Mouse (Mus musculus) 416B (cell line): ENCODE data around the gene Olfr639.
"Not testable (repeated sequence)": the region's sequence is repeated elsewhere in the genome, so short reads cannot be mapped to it uniquely, and the experiment has no call there.

Source experiments
- DNase-seq: peaks from one replicate; pipeline ENCODE4 v3.0.0; 2011; ENCODE audit warnings: low read depth

The Olfr639 gene

GRCm38 (mm10) chr7:104017203-104017602 is at the start of gene Olfr639:
Olfr639 (minus strand) TSS chr7:104017303.
- DNase-seq: no peak

- DNase-seq: no peak
These were observed 44.2 kb upstream of the Olfr639 start, which contains the start of gene 4930516K23Rik for GRCm38 (mm10) chr7:104061345-104061744. 4930516K23Rik (minus strand) TSS chr7:104061445.

- peak; percentile 23 for DNase-seq
These were observed 42.1 kb upstream of the Olfr639 start for GRCm38 (mm10) chr7:104059215-104059614.

GRCm38 (mm10) chr7:104052566-104052965 is 35.5 kb upstream of the Olfr639 start, which contains the start of gene Olfr642:
Olfr642 (minus strand) TSS chr7:104052666.
- no peak for DNase-seq

GRCm38 (mm10) chr7:104050745-104051144 is 33.6 kb upstream of the Olfr639 start:
- peak; percentile 52 for DNase-seq

GRCm38 (mm10) chr7:104035145-104035544 is 18.0 kb upstream of the Olfr639 start, which contains the start of gene Olfr641:
Olfr641 (plus strand) TSS chr7:104035445.
- no peak for DNase-seq

GRCm38 (mm10) chr7:104026978-104027377 is 9.9 kb upstream of the Olfr639 start:
- no peak for DNase-seq

- no peak for DNase-seq
These were observed 8.4 kb upstream of the Olfr639 start, which contains the start of gene Olfr640 for GRCm38 (mm10) chr7:104025473-104025872. Olfr640 (minus strand) TSS chr7:104025573.

GRCm38 (mm10) chr7:104021651-104022050 is 4.5 kb upstream of the Olfr639 start:
- no peak for DNase-seq

GRCm38 (mm10) chr7:104018953-104019352 is 1.9 kb upstream of the Olfr639 start:
- DNase-seq: no peak

GRCm38 (mm10) chr7:103999124-103999523 is 18.0 kb downstream of the Olfr639 start:
- DNase-seq: peak; percentile 10

GRCm38 (mm10) chr7:103998446-103998845 is 18.7 kb downstream of the Olfr639 start, which contains the start of gene Olfr638:
Olfr638 (plus strand) TSS chr7:103998746.
- no peak for DNase-seq

- DNase-seq: peak; percentile 11
These were observed 45.3 kb downstream of the Olfr639 start for GRCm38 (mm10) chr7:103971782-103972181.

GRCm38 (mm10) chr7:103970852-103971251 is 46.3 kb downstream of the Olfr639 start, which contains the start of gene Olfr635:
Olfr635 (plus strand) TSS chr7:103971152.
- DNase-seq: no peak

GRCm38 (mm10) chr7:103966873-103967272 is 50.2 kb downstream of the Olfr639 start:
- not testable (repeated sequence) for DNase-seq
